Mouse (Mus musculus) hematopoietic stem cell, adult 5-6 weeks (primary cell): ENCODE measurements around the gene Exosc5. TPM values are rescaled to one million over a fixed set of nuclear protein-coding genes. Genes with fewer than 3 reads are reported as not detected.

Source experiments
- ATAC-seq, 2 experiments: fragments of 125-278 bp in 1 of 2; replicated peaks in 1 of 2; 2 replicates each; pipeline ENCODE4 v1.8.0; 2016 to 2017; ENCODE audit warnings: inconsistent platforms in 2 of 2, mild to moderate bottlenecking in 2 of 2, moderate number of reproducible peaks in 2 of 2, low read depth in 1 of 2, moderate TSS enrichment in 1 of 2; ENCODE audit not compliant: low FRiP score in 2 of 2, poor library complexity in 2 of 2, severe bottlenecking in 2 of 2, insufficient read depth in 1 of 2, low TSS enrichment in 1 of 2
- total RNA-seq: library from RNA; stranded (forward); fragments of 172-1452, 232-1000 nt; gene quantifications from 2 replicates; pipeline ENCODE4 v1.2.3, GENCODE M21; 2017

Exosc5 gene
- total RNA-seq, result 32.5 and 48.8 TPM in 2 replicates

- peak; percentile 93 to 97 for ATAC-seq
Observed at GRCm38 (mm10) chr7:25658657-25659472, at the start of gene Exosc5, which contains the start of gene Bckdha. Gene Exosc5 (plus strand): TSS chr7:25659164. Gene Bckdha (minus strand): TSS chr7:25658981.

- ATAC-seq, result no peak
Observed at GRCm38 (mm10) chr7:25610056-25610455, 48.9 kb upstream of the Exosc5 start.

- no peak for ATAC-seq
Observed at GRCm38 (mm10) chr7:25611501-25611900, 47.5 kb upstream of the Exosc5 start.

GRCm38 (mm10) chr7:25614086-25614485, 44.9 kb upstream of the Exosc5 start:
- ATAC-seq, result no peak

GRCm38 (mm10) chr7:25614831-25615705, 43.9 kb upstream of the Exosc5 start:
- ATAC-seq, result no peak

GRCm38 (mm10) chr7:25615706-25616011, 43.3 kb upstream of the Exosc5 start, which contains the start of gene Erich4:
Gene Erich4 (minus strand): TSS chr7:25615892.
- ATAC-seq, result no peak

GRCm38 (mm10) chr7:25617376-25618160, 41.4 kb upstream of the Exosc5 start:
- ATAC-seq, result no peak

GRCm38 (mm10) chr7:25618865-25619721, 39.9 kb upstream of the Exosc5 start, which contains the start of gene Dmac2:
Gene Dmac2 (plus strand): TSS chr7:25619414.
- peak; percentile 96 to 97 for ATAC-seq

GRCm38 (mm10) chr7:25619722-25619991, 39.3 kb upstream of the Exosc5 start:
- ATAC-seq, result no peak

- no peak for ATAC-seq
Observed at GRCm38 (mm10) chr7:25620101-25620500, 38.9 kb upstream of the Exosc5 start.

GRCm38 (mm10) chr7:25620751-25621150, 38.2 kb upstream of the Exosc5 start:
- ATAC-seq, result no peak

- ATAC-seq, result no peak
Observed at GRCm38 (mm10) chr7:25623857-25624370, 35.0 kb upstream of the Exosc5 start.

- ATAC-seq, result no peak
Observed at GRCm38 (mm10) chr7:25624851-25625250, 34.1 kb upstream of the Exosc5 start.

GRCm38 (mm10) chr7:25625594-25626250, 33.2 kb upstream of the Exosc5 start:
- ATAC-seq, result peak in 1 of 2 experiments; percentile 35; a peak in 1 of 4 replicates

GRCm38 (mm10) chr7:25626509-25627430, 32.2 kb upstream of the Exosc5 start, which contains the start of gene B3gnt8:
Gene B3gnt8 (plus strand): TSS chr7:25626654.
- ATAC-seq, result no peak; a peak in 1 of 4 replicates
